Mouse (Mus musculus): ENCODE measurements around the gene Srebf1. TPM values are rescaled to one million over a fixed set of nuclear protein-coding genes. Genes with fewer than 3 reads are reported as not detected.

The Srebf1 gene
- polyA plus RNA-seq, 1 experiment from 2014 or later: 34.1 TPM

- Histone ChIP-seq H3K4me1 (ENCODE audit: control insufficient read depth, insufficient read depth, low read length) (peaks cover 9% of the 10 kb centered on the region), H3K27me3 (ENCODE audit: control insufficient read depth, insufficient read depth, low read depth, low read length) (no peaks in the 10 kb centered on the region), H3K9me3 (replicated peaks; ENCODE audit: control insufficient read depth, low read length, poor library complexity, severe bottlenecking) (no peaks in the 10 kb centered on the region), H3K27ac (ENCODE audit: low read length) (no peak overlapping the region), H3K9ac (ENCODE audit: low read depth, low read length) (no peak overlapping the region), H3K4me2 (ENCODE audit: low read length) (no peak overlapping the region), H3K4me3 (ENCODE audit: low read depth, low read length) (no peak overlapping the region), H3K36me3 (ENCODE audit: control insufficient read depth, insufficient read depth, low read length) (no peaks in the 10 kb centered on the region)
- no peak for ATAC-seq
- 91% methylated on average over 7 of the region's 7 CpGs for WGBS
Observed at GRCm38 (mm10) chr11:60217467-60217866, 4.9 kb downstream of the Srebf1 start.

- Histone ChIP-seq H3K4me1 (ENCODE audit: control insufficient read depth, insufficient read depth, low read length) (peaks cover 9% of the 10 kb centered on the region), H3K36me3 (ENCODE audit: control insufficient read depth, insufficient read depth, low read length) (no peaks in the 10 kb centered on the region), H3K27me3 (ENCODE audit: control insufficient read depth, insufficient read depth, low read depth, low read length) (no peaks in the 10 kb centered on the region), H3K27ac (ENCODE audit: low read length) (no peak overlapping the region), H3K9me3 (replicated peaks; ENCODE audit: control insufficient read depth, low read length, poor library complexity, severe bottlenecking) (no peaks in the 10 kb centered on the region), H3K4me2 (ENCODE audit: low read length) (no peak overlapping the region), H3K9ac (ENCODE audit: low read depth, low read length) (no peak overlapping the region), H3K4me3 (ENCODE audit: low read depth, low read length) (no peak overlapping the region)
- WGBS: 85% methylated on average over 1 of the region's 1 CpGs
- no peak for ATAC-seq
Observed at GRCm38 (mm10) chr11:60216671-60217070, 5.7 kb downstream of the Srebf1 start.

GRCm38 (mm10) chr11:60213266-60213665, 9.1 kb downstream of the Srebf1 start:
- no peak for ATAC-seq
- peaks cover 23% of the 10 kb centered on the region for H3K4me1 ChIP-seq (ENCODE audit: control insufficient read depth, insufficient read depth, low read length)
- no peak overlapping the region for H3K9ac ChIP-seq (ENCODE audit: low read depth, low read length)
- no peak overlapping the region for H3K4me2 ChIP-seq (ENCODE audit: low read length)
- no peaks in the 10 kb centered on the region for H3K9me3 ChIP-seq (replicated peaks; ENCODE audit: control insufficient read depth, low read length, poor library complexity, severe bottlenecking)
- WGBS: 61% methylated on average over 6 of the region's 6 CpGs
- H3K36me3 ChIP-seq (ENCODE audit: control insufficient read depth, insufficient read depth, low read length): no peaks in the 10 kb centered on the region
- no peak overlapping the region for H3K4me3 ChIP-seq (ENCODE audit: low read depth, low read length)
- no peak overlapping the region for H3K27ac ChIP-seq (ENCODE audit: low read length)
- H3K27me3 ChIP-seq (ENCODE audit: control insufficient read depth, insufficient read depth, low read depth, low read length): no peaks in the 10 kb centered on the region

- no peaks in the 10 kb centered on the region for H3K9me3 ChIP-seq (replicated peaks; ENCODE audit: control insufficient read depth, low read length, poor library complexity, severe bottlenecking)
- 55% methylated on average over 12 of the region's 12 CpGs for WGBS
- H3K9ac ChIP-seq (ENCODE audit: low read depth, low read length): no peak overlapping the region; the same call in 1 of the 2 replicates
- no peaks in the 10 kb centered on the region for H3K27me3 ChIP-seq (ENCODE audit: control insufficient read depth, insufficient read depth, low read depth, low read length)
- no peak overlapping the region for H3K27ac ChIP-seq (ENCODE audit: low read length)
- H3K4me1 ChIP-seq (ENCODE audit: control insufficient read depth, insufficient read depth, low read length): peaks cover 34% of the 10 kb centered on the region
- H3K4me2 ChIP-seq (ENCODE audit: low read length): no peak overlapping the region
- H3K4me3 ChIP-seq (ENCODE audit: low read depth, low read length): no peak overlapping the region
- no peak for ATAC-seq
- no peaks in the 10 kb centered on the region for H3K36me3 ChIP-seq (ENCODE audit: control insufficient read depth, insufficient read depth, low read length)
Observed at GRCm38 (mm10) chr11:60211761-60212160, 10.6 kb downstream of the Srebf1 start.

GRCm38 (mm10) chr11:60211152-60211551, 11.2 kb downstream of the Srebf1 start:
- WGBS: 65% methylated on average over 3 of the region's 3 CpGs
- H3K9ac ChIP-seq (ENCODE audit: low read depth, low read length): no peak overlapping the region
- H3K9me3 ChIP-seq (replicated peaks; ENCODE audit: control insufficient read depth, low read length, poor library complexity, severe bottlenecking): no peaks in the 10 kb centered on the region
- no peak for ATAC-seq
- H3K27ac ChIP-seq (ENCODE audit: low read length): peak overlapping the region; percentile 65; the same call in 1 of the 2 replicates
- H3K4me3 ChIP-seq (ENCODE audit: low read depth, low read length): no peak overlapping the region
- no peaks in the 10 kb centered on the region for H3K36me3 ChIP-seq (ENCODE audit: control insufficient read depth, insufficient read depth, low read length)
- H3K4me1 ChIP-seq (ENCODE audit: control insufficient read depth, insufficient read depth, low read length): peaks cover 40% of the 10 kb centered on the region
- no peak overlapping the region for H3K4me2 ChIP-seq (ENCODE audit: low read length)
- no peaks in the 10 kb centered on the region for H3K27me3 ChIP-seq (ENCODE audit: control insufficient read depth, insufficient read depth, low read depth, low read length)

GRCm38 (mm10) chr11:60210305-60210724, 12.1 kb downstream of the Srebf1 start:
- Histone ChIP-seq H3K27me3 (ENCODE audit: control insufficient read depth, insufficient read depth, low read depth, low read length) (no peaks in the 10 kb centered on the region), H3K27ac (ENCODE audit: low read length) (peak overlapping the region; percentile 80), H3K36me3 (ENCODE audit: control insufficient read depth, insufficient read depth, low read length) (no peaks in the 10 kb centered on the region), H3K9ac (ENCODE audit: low read depth, low read length) (peak overlapping the region; percentile 60), H3K4me3 (ENCODE audit: low read depth, low read length) (peak overlapping the region; percentile 44), H3K4me1 (ENCODE audit: control insufficient read depth, insufficient read depth, low read length) (peaks cover 41% of the 10 kb centered on the region), H3K9me3 (replicated peaks; ENCODE audit: control insufficient read depth, low read length, poor library complexity, severe bottlenecking) (no peaks in the 10 kb centered on the region), H3K4me2 (ENCODE audit: low read length) (peak overlapping the region; percentile 70)
- WGBS: under 1% methylated on average over 46 of the region's 47 CpGs
- peak; percentile 81 for ATAC-seq

GRCm38 (mm10) chr11:60209933-60210249, 12.5 kb downstream of the Srebf1 start:
- H3K9me3 ChIP-seq (replicated peaks; ENCODE audit: control insufficient read depth, low read length, poor library complexity, severe bottlenecking): no peaks in the 10 kb centered on the region
- no peaks in the 10 kb centered on the region for H3K27me3 ChIP-seq (ENCODE audit: control insufficient read depth, insufficient read depth, low read depth, low read length)
- H3K27ac ChIP-seq (ENCODE audit: low read length): peak overlapping the region; percentile 80
- H3K4me2 ChIP-seq (ENCODE audit: low read length): peak overlapping the region; percentile 70
- peak overlapping the region; percentile 44 for H3K4me3 ChIP-seq (ENCODE audit: low read depth, low read length)
- WGBS: 3% methylated on average over 2 of the region's 2 CpGs
- peak overlapping the region; percentile 60 for H3K9ac ChIP-seq (ENCODE audit: low read depth, low read length)
- peaks cover 41% of the 10 kb centered on the region for H3K4me1 ChIP-seq (ENCODE audit: control insufficient read depth, insufficient read depth, low read length)
- peaks cover 4% of the 10 kb centered on the region; the same call in 1 of the 2 replicates for H3K36me3 ChIP-seq (ENCODE audit: control insufficient read depth, insufficient read depth, low read length)
- ATAC-seq: no peak

GRCm38 (mm10) chr11:60209217-60209932, 13.0 kb downstream of the Srebf1 start:
- Histone ChIP-seq H3K4me1 (ENCODE audit: control insufficient read depth, insufficient read depth, low read length) (peaks cover 41% of the 10 kb centered on the region), H3K27me3 (ENCODE audit: control insufficient read depth, insufficient read depth, low read depth, low read length) (no peaks in the 10 kb centered on the region), H3K9ac (ENCODE audit: low read depth, low read length) (peak overlapping the region; percentile 60), H3K27ac (ENCODE audit: low read length) (peak overlapping the region; percentile 80), H3K4me2 (ENCODE audit: low read length) (peak overlapping the region; percentile 70), H3K4me3 (ENCODE audit: low read depth, low read length) (peak overlapping the region; percentile 44), H3K36me3 (ENCODE audit: control insufficient read depth, insufficient read depth, low read length) (peaks cover 8% of the 10 kb centered on the region; the same call in 1 of the 2 replicates), H3K9me3 (replicated peaks; ENCODE audit: control insufficient read depth, low read length, poor library complexity, severe bottlenecking) (no peaks in the 10 kb centered on the region)
- peak; percentile 66; the same call in 1 of the 2 replicates for ATAC-seq
- WGBS: 29% methylated on average over 7 of the region's 7 CpGs

GRCm38 (mm10) chr11:60208712-60209111, 13.7 kb downstream of the Srebf1 start:
- H3K27ac ChIP-seq (ENCODE audit: low read length): peak overlapping the region; percentile 80
- peaks cover 11% of the 10 kb centered on the region; the same call in 1 of the 2 replicates for H3K36me3 ChIP-seq (ENCODE audit: control insufficient read depth, insufficient read depth, low read length)
- H3K4me2 ChIP-seq (ENCODE audit: low read length): peak overlapping the region; percentile 70
- peak overlapping the region; percentile 60; the same call in 1 of the 2 replicates for H3K9ac ChIP-seq (ENCODE audit: low read depth, low read length)
- WGBS: 60% methylated on average over 4 of the region's 4 CpGs
- peaks cover 41% of the 10 kb centered on the region for H3K4me1 ChIP-seq (ENCODE audit: control insufficient read depth, insufficient read depth, low read length)
- H3K4me3 ChIP-seq (ENCODE audit: low read depth, low read length): peak overlapping the region; percentile 17; the same call in 1 of the 2 replicates
- no peaks in the 10 kb centered on the region for H3K27me3 ChIP-seq (ENCODE audit: control insufficient read depth, insufficient read depth, low read depth, low read length)
- H3K9me3 ChIP-seq (replicated peaks; ENCODE audit: control insufficient read depth, low read length, poor library complexity, severe bottlenecking): no peaks in the 10 kb centered on the region
- no peak for ATAC-seq
